Mouse (Mus musculus) heart, embryonic 14.5 days (tissue): ENCODE measurements around the gene Pgp. TPM values are rescaled to one million over a fixed set of nuclear protein-coding genes. Genes with fewer than 3 reads are reported as not detected.

ENCODE experiments used
- ATAC-seq: fragments of 200-750 bp; cut with Nextera tagmentation; 2 replicates; pipeline ENCODE4 v1.8.0; 2017; ENCODE audit warnings: low read depth, moderate TSS enrichment; ENCODE audit not compliant: insufficient number of reproducible peaks, insufficient read depth, low FRiP score
- H3K27ac ChIP-seq, 2 experiments: fragments of 200-500 bp in 1 of 2; fragments of 300-500 bp in 1 of 2; sonication (generic) in 1 of 2; replicated peaks in 1 of 2; 2 replicates each; pipeline ENCODE4 v1.5.1; 2012 to 2014; ENCODE audit warnings: low read depth in 2 of 2, low read length in 2 of 2, control low read depth in 1 of 2, mild to moderate bottlenecking in 1 of 2, mixed read lengths in 1 of 2; ENCODE audit not compliant: control insufficient read depth in 1 of 2, insufficient read depth in 1 of 2
- H3K27me3 ChIP-seq: fragments of 300-500 bp; sonication (generic); 2 replicates; pipeline ENCODE4 v1.6.1; 2014; ENCODE audit warnings: mild to moderate bottlenecking, low read length, control low read depth; ENCODE audit not compliant: control insufficient read depth, insufficient read depth
- H3K36me3 ChIP-seq: fragments of 300-500 bp; sonication (generic); 2 replicates; pipeline ENCODE4 v1.6.1; 2014; ENCODE audit warnings: mild to moderate bottlenecking, control low read depth, low read length, mixed read lengths; ENCODE audit not compliant: control insufficient read depth, insufficient read depth
- H3K4me1 ChIP-seq, 2 experiments: fragments of 200-500 bp in 1 of 2; fragments of 300-500 bp in 1 of 2; sonication (generic) in 1 of 2; 2 replicates each; pipeline ENCODE4 v1.6.1; 2012 to 2014; ENCODE audit warnings: low read length in 2 of 2, control low read depth in 1 of 2, mixed read lengths in 1 of 2; ENCODE audit not compliant: control insufficient read depth in 2 of 2, insufficient read depth in 2 of 2
- H3K4me2 ChIP-seq: fragments of 300-500 bp; sonication (generic); 2 replicates; pipeline ENCODE4 v1.6.1; 2014; ENCODE audit warnings: mild to moderate bottlenecking, low read length
- H3K4me3 ChIP-seq, 2 experiments: fragments of 200-500 bp in 1 of 2; fragments of 300-500 bp in 1 of 2; sonication (generic) in 1 of 2; 2 replicates each; pipeline ENCODE4 v1.5.1; 2012 to 2014; ENCODE audit warnings: low read length in 2 of 2, mild to moderate bottlenecking in 2 of 2, control low read depth in 1 of 2, low read depth in 1 of 2, moderate library complexity in 1 of 2; ENCODE audit not compliant: control insufficient read depth in 1 of 2, insufficient read depth in 1 of 2
- H3K9ac ChIP-seq: fragments of 300-500 bp; sonication (generic); 2 replicates; pipeline ENCODE4 v1.6.1; 2014; ENCODE audit warnings: mild to moderate bottlenecking, low read length
- H3K9me3 ChIP-seq: fragments of 300-500 bp; sonication (generic); 2 replicates; pipeline ENCODE4 v1.6.1; 2016; ENCODE audit warnings: low read length, control low read depth; ENCODE audit not compliant: control insufficient read depth
- WGBS: fragments of 180-500 bp; shearing (Covaris S2); extraction: QIAGEN DNeasy Blood & Tissue Kit; methylation state at CpG from one replicate; pipeline ENCODE4 v1.1.7; 2014; 5-methylcytosine and 5-hydroxymethylcytosine counted together
- polyA plus RNA-seq: library from polyadenylated mRNA; unstranded; fragments of >200 nt; fragmentation: Nextera tagmentation; extraction: Ambion mirVana; gene quantifications from 2 replicates; pipeline ENCODE4 v1.2.1, GENCODE M21; 2014

The Pgp gene
- polyA plus RNA-seq, 1 experiment from 2014 or later = 66.6 TPM

DNA sequence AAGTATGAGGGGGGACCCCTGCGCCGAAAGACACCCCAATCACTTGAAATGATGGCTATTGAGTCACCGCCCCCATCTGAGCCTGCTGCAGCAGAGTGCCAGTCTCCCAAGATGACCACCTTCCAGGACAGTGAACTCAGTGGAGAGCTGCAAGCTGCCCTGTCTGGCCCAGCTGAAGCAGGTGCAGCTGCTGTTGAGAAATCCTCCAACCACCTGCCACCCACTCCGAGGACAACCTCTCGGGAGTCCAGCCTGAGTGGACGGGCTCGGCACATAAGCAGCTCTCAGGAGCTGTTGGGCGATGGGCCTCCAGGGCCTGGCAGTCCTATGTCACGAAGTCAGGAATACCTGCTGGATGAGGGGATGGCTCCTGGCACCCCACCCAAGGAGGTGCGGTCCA lies 33.9 kb downstream of the Pgp start:
- Histone ChIP-seq H3K36me3 (peaks cover 15% of the 10 kb centered on the region), H3K4me3 (no peak overlapping the region), H3K9ac (no peak overlapping the region), H3K4me2 (no peak overlapping the region), H3K9me3 (no peaks in the 10 kb centered on the region), H3K4me1 (peaks cover 6 to 7% of the 10 kb centered on the region in 2 experiments; a peak in 3 of 4 replicates), H3K27me3 (no peaks in the 10 kb centered on the region), H3K27ac (no peak overlapping the region)
- no peak for ATAC-seq
- WGBS = 88% methylated on average over 10 of the region's 10 CpGs

DNA sequence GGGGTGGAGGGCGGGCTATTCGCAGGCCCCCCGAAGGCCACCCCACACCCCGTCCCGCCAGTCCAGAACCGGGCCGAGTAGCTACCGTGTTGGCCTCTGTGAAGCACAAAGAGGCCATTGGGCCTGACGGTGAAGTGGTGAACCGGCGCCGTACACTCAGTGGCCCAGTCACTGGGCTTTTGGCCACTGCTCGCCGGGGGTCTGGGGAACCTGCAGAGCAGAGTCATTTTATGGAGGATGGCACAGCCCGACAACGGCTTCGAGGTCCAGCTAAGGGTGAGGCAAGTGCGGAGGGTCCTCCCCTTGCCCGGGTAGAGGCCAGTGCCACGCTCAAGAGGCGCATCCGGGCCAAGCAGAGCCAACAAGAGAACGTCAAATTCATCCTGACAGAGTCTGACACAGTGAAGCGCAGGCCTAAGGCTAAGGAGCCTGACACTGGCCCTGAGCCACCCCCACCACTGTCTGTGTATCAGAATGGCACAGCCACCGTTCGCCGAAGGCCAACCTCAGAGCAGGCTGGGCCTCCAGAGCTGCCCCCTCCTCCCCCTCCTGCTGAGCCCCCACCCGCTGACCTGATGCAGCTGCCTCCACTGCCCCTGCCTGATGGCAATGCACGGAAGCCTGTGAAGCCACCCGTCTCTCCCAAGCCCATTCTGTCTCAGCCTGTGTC lies 35.2 kb downstream of the Pgp start:
- H3K4me2 ChIP-seq = no peak overlapping the region
- no peaks in the 10 kb centered on the region for H3K9me3 ChIP-seq
- H3K9ac ChIP-seq = no peak overlapping the region
- H3K27ac ChIP-seq = no peak overlapping the region
- no peak overlapping the region for H3K4me3 ChIP-seq
- H3K27me3 ChIP-seq = no peaks in the 10 kb centered on the region
- WGBS = 89% methylated on average over 29 of the region's 30 CpGs
- no peak for ATAC-seq
- H3K4me1 ChIP-seq = peaks cover 6 to 7% of the 10 kb centered on the region in 2 experiments; a peak in 3 of 4 replicates
- H3K36me3 ChIP-seq = peaks cover 28% of the 10 kb centered on the region

DNA sequence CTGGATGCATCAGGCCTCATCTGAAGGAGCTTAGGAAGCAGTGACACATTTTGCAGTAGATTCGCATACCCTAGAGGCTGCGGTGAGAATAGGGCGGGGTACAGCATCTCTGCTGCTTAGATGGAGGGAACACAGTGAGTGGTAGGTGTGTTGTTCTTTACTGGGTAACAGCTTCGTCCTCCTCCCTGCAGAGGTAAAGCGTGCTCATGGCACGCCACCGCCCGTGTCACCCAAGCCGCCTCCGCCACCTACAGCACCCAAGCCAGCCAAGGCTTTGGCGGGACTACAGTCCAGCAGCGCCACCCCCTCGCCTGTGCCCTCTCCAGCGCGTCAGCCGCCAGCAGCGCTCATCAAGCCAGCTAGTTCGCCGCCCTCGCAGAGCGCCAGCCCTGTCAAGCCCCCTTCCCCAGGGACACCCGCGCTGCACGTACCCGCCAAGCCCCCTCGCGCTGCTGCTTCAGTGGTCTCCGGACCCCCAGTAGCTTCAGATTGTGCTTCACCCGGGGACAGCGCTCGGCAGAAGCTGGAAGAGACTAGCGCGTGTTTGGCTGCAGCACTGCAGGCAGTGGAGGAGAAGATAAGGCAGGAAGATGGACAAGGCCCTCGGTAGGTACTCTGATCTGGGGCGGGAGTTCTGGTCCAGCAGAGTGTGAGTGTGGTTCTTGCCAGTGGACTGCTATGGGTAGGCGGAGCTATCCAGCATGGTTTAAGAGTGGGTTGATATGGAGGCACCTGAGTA lies 36.3 kb downstream of the Pgp start:
- H3K4me1 ChIP-seq = peaks cover 6 to 7% of the 10 kb centered on the region in 2 experiments; a peak in 3 of 4 replicates
- 18% methylated on average over 36 of the region's 36 CpGs for WGBS
- no peaks in the 10 kb centered on the region for H3K27me3 ChIP-seq
- no peak for ATAC-seq
- H3K9ac ChIP-seq = peak overlapping the region; percentile 27; the same call in 1 of the 2 replicates
- peaks cover 39% of the 10 kb centered on the region for H3K36me3 ChIP-seq
- H3K4me2 ChIP-seq = peak overlapping the region; percentile 62
- no peaks in the 10 kb centered on the region for H3K9me3 ChIP-seq
- peak overlapping the region; percentile 25 to 27 for H3K4me3 ChIP-seq
- H3K27ac ChIP-seq = no peak overlapping the region

DNA sequence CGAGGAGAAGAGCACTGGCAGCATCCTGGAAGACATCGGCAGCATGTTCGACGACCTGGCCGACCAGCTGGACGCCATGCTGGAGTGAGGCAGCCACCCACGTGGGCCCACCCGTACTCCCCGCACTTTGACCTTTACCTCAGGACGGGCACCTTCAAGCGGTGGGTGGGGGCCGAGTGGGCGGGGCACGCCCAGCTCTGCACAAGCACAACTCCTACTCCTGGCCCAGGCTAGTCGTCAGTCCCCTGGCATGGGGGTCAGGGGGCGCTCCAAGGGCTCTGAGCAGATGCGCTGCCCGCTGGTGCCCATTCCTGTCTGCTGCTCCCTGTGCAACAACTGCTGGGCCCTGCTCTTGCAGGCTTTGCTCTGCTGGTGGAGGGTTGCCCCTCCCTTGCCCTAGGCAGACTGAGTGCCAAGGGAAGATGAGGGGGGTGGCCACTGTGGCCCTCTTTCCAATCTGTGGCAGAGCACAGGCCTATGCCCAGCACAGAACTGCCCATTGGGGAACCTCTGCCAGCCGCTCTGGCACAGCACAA lies 37.0 kb downstream of the Pgp start:
- Histone ChIP-seq H3K4me2 (peak overlapping the region; percentile 62), H3K4me3 (0 out of 4 replicates have a peak overlapping the region, but pooled peaks of 1 of the 2 experiments have one; percentile 25), H3K27me3 (no peaks in the 10 kb centered on the region), H3K4me1 (peaks cover 6 to 7% of the 10 kb centered on the region in 2 experiments; a peak in 3 of 4 replicates), H3K36me3 (peaks cover 46% of the 10 kb centered on the region), H3K27ac (no peak overlapping the region), H3K9me3 (no peaks in the 10 kb centered on the region), H3K9ac (no peak overlapping the region)
- 48% methylated on average over 19 of the region's 19 CpGs for WGBS
- ATAC-seq = 0 out of 2 replicates have a peak, but pooled peaks have one; percentile 7

DNA sequence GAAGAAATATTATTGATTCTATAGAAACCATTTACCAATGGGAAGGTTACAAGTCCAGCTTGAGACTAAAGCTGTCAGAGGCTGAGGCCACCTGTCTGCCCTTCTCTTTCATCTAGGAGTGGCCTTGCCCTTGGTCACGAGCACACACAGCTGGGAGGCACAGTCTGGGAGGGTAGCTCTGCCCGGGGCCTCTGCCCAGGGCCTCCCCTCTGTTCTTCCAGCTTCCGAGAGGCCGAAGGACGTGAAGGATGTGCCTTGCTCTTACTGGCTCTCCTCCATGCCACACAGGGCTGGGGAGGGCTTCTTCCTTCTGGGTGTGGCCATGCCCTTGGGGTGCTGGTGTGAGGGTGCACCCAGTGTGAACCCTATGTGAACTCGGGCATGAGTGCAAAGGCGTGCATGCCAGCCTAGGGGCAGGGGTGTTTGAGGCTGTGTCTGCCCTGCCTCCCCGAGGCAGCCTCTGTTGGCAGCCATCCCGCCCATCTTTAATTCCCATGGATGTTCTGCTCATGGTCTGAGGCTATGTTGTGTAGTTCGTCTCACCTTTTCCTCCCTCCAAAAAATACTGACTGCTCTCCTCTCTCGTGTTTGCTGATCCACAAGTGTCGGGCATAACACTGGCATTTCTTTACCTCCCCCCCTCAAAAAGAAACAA lies 37.7 kb downstream of the Pgp start:
- H3K4me2 ChIP-seq = no peak overlapping the region
- no peak overlapping the region for H3K27ac ChIP-seq
- H3K9ac ChIP-seq = no peak overlapping the region
- peaks cover 50% of the 10 kb centered on the region for H3K36me3 ChIP-seq
- WGBS = 81% methylated on average over 12 of the region's 12 CpGs
- H3K4me3 ChIP-seq = no peak overlapping the region
- H3K27me3 ChIP-seq = no peaks in the 10 kb centered on the region
- H3K4me1 ChIP-seq = peaks cover 6 to 7% of the 10 kb centered on the region in 2 experiments; a peak in 3 of 4 replicates
- H3K9me3 ChIP-seq = no peaks in the 10 kb centered on the region
- no peak for ATAC-seq

DNA sequence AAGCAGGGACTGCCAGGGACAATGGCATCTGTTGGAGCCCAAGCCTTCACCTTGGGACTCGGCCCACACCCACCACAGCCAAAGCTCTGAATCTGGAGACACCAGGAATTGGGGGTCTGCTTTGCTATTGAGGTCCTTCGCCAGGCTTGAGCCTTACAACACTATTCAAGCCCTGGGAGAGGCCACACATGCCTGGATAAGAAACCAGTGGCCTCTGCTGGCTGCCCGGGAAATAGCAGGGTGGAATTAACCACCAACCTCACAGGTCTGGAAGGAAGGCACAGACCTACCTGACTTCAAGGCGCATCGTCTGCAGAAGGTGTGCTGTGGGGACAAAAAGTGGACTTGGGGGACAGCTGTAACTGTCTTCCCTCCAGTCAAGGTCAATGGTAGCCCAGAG lies 43.4 kb downstream of the Pgp start:
- no peak overlapping the region for H3K27ac ChIP-seq
- no peaks in the 10 kb centered on the region for H3K9me3 ChIP-seq
- H3K4me3 ChIP-seq = no peak overlapping the region
- peaks cover 88% of the 10 kb centered on the region for H3K36me3 ChIP-seq
- 0 out of 2 replicates have a peak, but pooled peaks have one; percentile 4 for ATAC-seq
- no peak overlapping the region for H3K4me2 ChIP-seq
- no peaks in the 10 kb centered on the region for H3K27me3 ChIP-seq
- H3K9ac ChIP-seq = no peak overlapping the region
- peaks cover 0 to 5% of the 10 kb centered on the region in 2 experiments; a peak in 1 of 4 replicates for H3K4me1 ChIP-seq
- 44% methylated on average over 5 of the region's 5 CpGs for WGBS
